Mouse (Mus musculus): Measurements from ENCODE around the gene Stag2. TPM values are rescaled to one million over a fixed set of nuclear protein-coding genes. Genes with fewer than 3 reads are reported as not detected.

Gene Stag2
- polyA plus RNA-seq, 2 experiments: 21.3 to 39.5 TPM

GRCm38 (mm10) chrX:42194608-42195007 is 45.5 kb downstream of the Stag2 start:
- no peaks in the 10 kb centered on the region for H3K36me3 ChIP-seq (replicated peaks; ENCODE audit: control insufficient read depth, insufficient read depth, low read depth)
- H3K4me1 ChIP-seq (replicated peaks; ENCODE audit: control insufficient read depth in 2 of 2, insufficient read depth in 2 of 2, low read length in 1 of 2): no peaks in the 10 kb centered on the region
- H3K27me3 ChIP-seq (ENCODE audit: control insufficient read depth, insufficient read depth, low read length): no peaks in the 10 kb centered on the region
- DNase-seq (ENCODE audit: low read depth in 3 of 3, low spot score in 3 of 3) (no peak), ATAC-seq (ENCODE audit: insufficient read depth) (no peak)
- no peak overlapping the region for H3K9ac ChIP-seq (replicated peaks)
- 51% methylated on average over 3 of the region's 3 CpGs for WGBS (ENCODE audit: insufficient replicate concordance)
- TF ChIP-seq EP300 (IDR thresholded peaks at IDR 0.05; ENCODE audit: low read depth) (no peak), CTCF (IDR thresholded peaks at IDR 0.05; ENCODE audit: low read depth) (no peak)
- no peak overlapping the region for H3K4me2 ChIP-seq (ENCODE audit: low read depth)
- H3K27ac ChIP-seq: no peak overlapping the region
- H3K4me3 ChIP-seq (ENCODE audit: insufficient read depth in 1 of 2, low read depth in 2 of 2, low read length in 2 of 2): no peak overlapping the region
- no peaks in the 10 kb centered on the region for H3K9me3 ChIP-seq (ENCODE audit: control insufficient read depth, low read length)

GRCm38 (mm10) chrX:42202482-42202881 is 53.4 kb downstream of the Stag2 start:
- 27% methylated on average over 4 of the region's 4 CpGs for WGBS (ENCODE audit: insufficient replicate concordance)
- ATAC-seq (ENCODE audit: insufficient read depth) (no peak), DNase-seq (ENCODE audit: low read depth in 3 of 3, low spot score in 3 of 3) (no peak)
- Histone ChIP-seq H3K27ac (no peak overlapping the region), H3K36me3 (replicated peaks; ENCODE audit: control insufficient read depth, insufficient read depth, low read depth) (peaks cover 2% of the 10 kb centered on the region; the same call in 1 of the 2 replicates), H3K4me3 (ENCODE audit: insufficient read depth in 1 of 2, low read depth in 2 of 2, low read length in 2 of 2) (no peak overlapping the region), H3K9me3 (ENCODE audit: control insufficient read depth, low read length) (no peaks in the 10 kb centered on the region), H3K4me1 (replicated peaks; ENCODE audit: control insufficient read depth in 2 of 2, insufficient read depth in 2 of 2, low read length in 1 of 2) (no peaks in the 10 kb centered on the region), H3K27me3 (ENCODE audit: control insufficient read depth, insufficient read depth, low read length) (no peaks in the 10 kb centered on the region), H3K9ac (replicated peaks) (no peak overlapping the region), H3K4me2 (ENCODE audit: low read depth) (no peak overlapping the region)
- TF ChIP-seq EP300 (IDR thresholded peaks at IDR 0.05; ENCODE audit: low read depth) (no peak), CTCF (IDR thresholded peaks at IDR 0.05; ENCODE audit: low read depth) (no peak)

GRCm38 (mm10) chrX:42215742-42216141 is 66.6 kb downstream of the Stag2 start:
- Histone ChIP-seq H3K27ac (no peak overlapping the region), H3K4me3 (ENCODE audit: insufficient read depth in 1 of 2, low read depth in 2 of 2, low read length in 2 of 2) (no peak overlapping the region), H3K27me3 (ENCODE audit: control insufficient read depth, insufficient read depth, low read length) (no peaks in the 10 kb centered on the region), H3K36me3 (replicated peaks; ENCODE audit: control insufficient read depth, insufficient read depth, low read depth) (no peaks in the 10 kb centered on the region; the same call in 1 of the 2 replicates), H3K4me1 (replicated peaks; ENCODE audit: control insufficient read depth in 2 of 2, insufficient read depth in 2 of 2, low read length in 1 of 2) (no peaks in the 10 kb centered on the region), H3K9me3 (ENCODE audit: control insufficient read depth, low read length) (no peaks in the 10 kb centered on the region), H3K4me2 (ENCODE audit: low read depth) (no peak overlapping the region), H3K9ac (replicated peaks) (no peak overlapping the region)
- TF ChIP-seq CTCF (IDR thresholded peaks at IDR 0.05; ENCODE audit: low read depth) (no peak), EP300 (IDR thresholded peaks at IDR 0.05; ENCODE audit: low read depth) (0 out of 2 replicates have a peak, but pooled peaks have one; percentile 50)
- peak in 1 of 3 experiments; percentile 9 for DNase-seq (ENCODE audit: low read depth in 3 of 3, low spot score in 3 of 3)
- WGBS (ENCODE audit: insufficient replicate concordance): 30% methylated on average over 1 of the region's 1 CpGs
- 0 out of 2 replicates have a peak, but pooled peaks have one; percentile 45 for ATAC-seq (ENCODE audit: insufficient read depth)

GRCm38 (mm10) chrX:42250342-42250741 is 101.2 kb downstream of the Stag2 start:
- ATAC-seq (ENCODE audit: insufficient read depth): no peak
- H3K27me3 ChIP-seq (ENCODE audit: control insufficient read depth, insufficient read depth, low read length): no peaks in the 10 kb centered on the region
- no peaks in the 10 kb centered on the region for H3K9me3 ChIP-seq (ENCODE audit: control insufficient read depth, low read length)
- no peak overlapping the region for H3K4me3 ChIP-seq (ENCODE audit: insufficient read depth in 1 of 2, low read depth in 2 of 2, low read length in 2 of 2)
- 86% methylated on average over 10 of the region's 10 CpGs for WGBS (ENCODE audit: insufficient replicate concordance)
- H3K27ac ChIP-seq: no peak overlapping the region
- H3K36me3 ChIP-seq (replicated peaks; ENCODE audit: control insufficient read depth, insufficient read depth, low read depth): peaks cover 9% of the 10 kb centered on the region
- H3K4me1 ChIP-seq (replicated peaks; ENCODE audit: control insufficient read depth in 2 of 2, insufficient read depth in 2 of 2, low read length in 1 of 2): no peaks in the 10 kb centered on the region
- no peak overlapping the region for H3K9ac ChIP-seq (replicated peaks)
- TF ChIP-seq CTCF (IDR thresholded peaks at IDR 0.05; ENCODE audit: low read depth) (no peak), EP300 (IDR thresholded peaks at IDR 0.05; ENCODE audit: low read depth) (no peak)
- H3K4me2 ChIP-seq (ENCODE audit: low read depth): no peak overlapping the region
- no peak for DNase-seq (ENCODE audit: low read depth in 3 of 3, low spot score in 3 of 3)

GRCm38 (mm10) chrX:42272713-42273112 is 123.6 kb downstream of the Stag2 start:
- no peaks in the 10 kb centered on the region for H3K4me1 ChIP-seq (replicated peaks; ENCODE audit: control insufficient read depth in 2 of 2, insufficient read depth in 2 of 2, low read length in 1 of 2)
- DNase-seq (ENCODE audit: low read depth in 3 of 3, low spot score in 3 of 3) (no peak), ATAC-seq (ENCODE audit: insufficient read depth) (no peak)

More at GRCm38 (mm10) chrX:42272713-42273112, 123.6 kb downstream of the Stag2 start:
- Histone ChIP-seq H3K9me3 (ENCODE audit: control insufficient read depth, low read length) (no peaks in the 10 kb centered on the region), H3K4me3 (ENCODE audit: insufficient read depth in 1 of 2, low read depth in 2 of 2, low read length in 2 of 2) (no peak overlapping the region), H3K27me3 (ENCODE audit: control insufficient read depth, insufficient read depth, low read length) (no peaks in the 10 kb centered on the region), H3K27ac (no peak overlapping the region), H3K36me3 (replicated peaks; ENCODE audit: control insufficient read depth, insufficient read depth, low read depth) (peaks cover 6% of the 10 kb centered on the region), H3K9ac (replicated peaks) (no peak overlapping the region), H3K4me2 (ENCODE audit: low read depth) (no peak overlapping the region)
- TF ChIP-seq CTCF (IDR thresholded peaks at IDR 0.05; ENCODE audit: low read depth): no peak
- no peak for TF ChIP-seq EP300 (IDR thresholded peaks at IDR 0.05; ENCODE audit: low read depth)
